Mouse (Mus musculus) heart, postnatal 4 days (tissue): ENCODE measurements at regions not wholly inside any gene's neighbourhood (a gene's known extent, or its start where the extent isn't known, plus 50 kb on each side); places are given as distances from the start of the nearest gene placed in this dataset.

ENCODE experiments used
- DNase-seq: peaks from one replicate; pipeline ENCODE4 v3.0.0; 2021

GRCm38 (mm10) chr8:49236021-49236821 is 392.5 kb upstream of the Tenm3 start:
- DNase-seq = no peak

GRCm38 (mm10) chr8:49223841-49224420 is 380.2 kb upstream of the Tenm3 start:
- DNase-seq = no peak

- no peak for DNase-seq
These were observed 351.5 kb upstream of the Tenm3 start for GRCm38 (mm10) chr8:49195333-49195640.

GRCm38 (mm10) chr8:49194592-49195332 is 351.0 kb upstream of the Tenm3 start:
- no peak for DNase-seq

GRCm38 (mm10) chr8:49186853-49187252 is 343.1 kb upstream of the Tenm3 start:
- DNase-seq = no peak

GRCm38 (mm10) chr8:49175386-49175785 is 331.6 kb upstream of the Tenm3 start:
- no peak for DNase-seq

GRCm38 (mm10) chr8:49174956-49175355 is 331.2 kb upstream of the Tenm3 start:
- no peak for DNase-seq

GRCm38 (mm10) chr8:49159318-49159717 is 315.6 kb upstream of the Tenm3 start:
- DNase-seq = no peak

GRCm38 (mm10) chr8:49158201-49158600 is 314.4 kb upstream of the Tenm3 start:
- no peak for DNase-seq

GRCm38 (mm10) chr8:49136503-49137044 is 292.8 kb upstream of the Tenm3 start:
- DNase-seq = no peak

- DNase-seq = no peak
These were observed 265.3 kb upstream of the Tenm3 start for GRCm38 (mm10) chr8:49109095-49109494.

- DNase-seq = no peak
These were observed 264.9 kb upstream of the Tenm3 start for GRCm38 (mm10) chr8:49108665-49109064.

- DNase-seq = no peak
These were observed 262.8 kb upstream of the Tenm3 start for GRCm38 (mm10) chr8:49106531-49106930.

GRCm38 (mm10) chr8:49101156-49101555 is 257.4 kb upstream of the Tenm3 start:
- DNase-seq = no peak

GRCm38 (mm10) chr8:49084191-49084875 is 240.6 kb upstream of the Tenm3 start:
- no peak for DNase-seq

GRCm38 (mm10) chr8:49069451-49069850 is 225.7 kb upstream of the Tenm3 start:
- DNase-seq = no peak

- DNase-seq = no peak
These were observed 219.5 kb upstream of the Tenm3 start for GRCm38 (mm10) chr8:49063256-49063655.

- DNase-seq = no peak
These were observed 199.5 kb upstream of the Tenm3 start for GRCm38 (mm10) chr8:49043236-49043635.

GRCm38 (mm10) chr8:49035970-49036700 is 192.4 kb upstream of the Tenm3 start:
- DNase-seq = no peak

- DNase-seq = peak; percentile 22
These were observed 191.8 kb upstream of the Tenm3 start for GRCm38 (mm10) chr8:49035519-49035918.

- no peak for DNase-seq
These were observed 186.5 kb upstream of the Tenm3 start for GRCm38 (mm10) chr8:49030255-49030654.

GRCm38 (mm10) chr8:49017741-49018140 is 174.0 kb upstream of the Tenm3 start:
- no peak for DNase-seq
